In genomic region chr4:149750671-149751070, GRCm38 (mm10) we compare ENCODE assay signal across 19 mouse cellular contexts. TPM values are rescaled to one million over a fixed set of nuclear protein-coding genes. Genes with fewer than 3 reads are reported as not detected.
DNase-seq lines count a peak whose midpoint lies in the region; ATAC-seq lines count a peak whose summit lies in the region.
"Had no signal": no experiment of that assay in that cellular context is flagged by ENCODE, and none has a peak within 500 bp of the region (broad histone marks: within the 10 kb centered on the region; RNA-seq: fewer than 3 reads in every experiment).

No protein-coding gene starts in this region.

- 0 out of 2 replicates have a peak overlapping the region, but pooled peaks have one; percentile 19 for H3K27ac ChIP-seq in forebrain, embryonic 12.5 days
- no peak overlapping the region for H3K27ac ChIP-seq in forebrain, embryonic 14.5 days (ENCODE audit: low read depth, low read length)
- peak overlapping the region; percentile 1 for H3K27ac ChIP-seq in midbrain, embryonic 10.5 days (replicated peaks)
- H3K27ac ChIP-seq in midbrain, embryonic 16.5 days (ENCODE audit: low read length), result no peak overlapping the region
- H3K27ac ChIP-seq in embryonic facial prominence, embryonic 11.5 days (replicated peaks; ENCODE audit: low read depth, low read length), result no peak overlapping the region
- H3K27ac ChIP-seq: hindbrain, embryonic 12.5 days; hindbrain, postnatal 0 days had no signal

- 0 out of 2 replicates have a peak, but pooled peaks have one; percentile 53 for ATAC-seq in forebrain, embryonic 12.5 days (ENCODE audit: low FRiP score)
- no peak; the same call in 1 of the 2 replicates for ATAC-seq in forebrain, embryonic 14.5 days
- ATAC-seq in midbrain, embryonic 16.5 days, result no peak
- ATAC-seq in embryonic facial prominence, embryonic 11.5 days (replicated peaks; ENCODE audit: insufficient number of reproducible peaks, low FRiP score, low TSS enrichment, low read depth), result no peak
- ATAC-seq: hindbrain, postnatal 0 days had no signal

- no peak overlapping the region for H3K4me3 ChIP-seq in forebrain, embryonic 12.5 days (replicated peaks)
- no peak overlapping the region for H3K4me3 ChIP-seq in forebrain, embryonic 14.5 days (ENCODE audit: low read depth, low read length)
- H3K4me3 ChIP-seq in midbrain, embryonic 10.5 days, result no peak overlapping the region
- no peak overlapping the region for H3K4me3 ChIP-seq in midbrain, embryonic 16.5 days (ENCODE audit: low read depth, low read length)
- H3K4me3 ChIP-seq in embryonic facial prominence, embryonic 11.5 days (ENCODE audit: low read depth, low read length), result no peak overlapping the region
- H3K4me3 ChIP-seq: heart, embryonic 12.5 days; hindbrain, embryonic 12.5 days had no signal

- H3K4me2 ChIP-seq in forebrain, embryonic 12.5 days, result no peak overlapping the region
- no peak overlapping the region for H3K4me2 ChIP-seq in forebrain, embryonic 14.5 days (ENCODE audit: low read length)
- H3K4me2 ChIP-seq in midbrain, embryonic 16.5 days (ENCODE audit: low read length), result no peak overlapping the region
- H3K4me2 ChIP-seq in embryonic facial prominence, embryonic 11.5 days (ENCODE audit: low read depth, low read length), result no peak overlapping the region
- H3K4me2 ChIP-seq: heart, embryonic 12.5 days; hindbrain, embryonic 12.5 days had no signal

- DNase-seq in forebrain, embryonic 14.5 days (ENCODE audit: low spot score), result no peak
- peak; percentile 41 for DNase-seq in midbrain, embryonic 10.5 days (ENCODE audit: low spot score)
- DNase-seq in testis, postnatal 10 days (ENCODE audit: low spot score), result peak; percentile 31
- no peak for DNase-seq in testis, postnatal 14 days (ENCODE audit: low spot score)
- peak; percentile 24 for DNase-seq in embryonic facial prominence, embryonic 11.5 days (ENCODE audit: low spot score)
- no peak for DNase-seq in cerebellum, postnatal 4 days (ENCODE audit: low spot score in 2 of 2)
- DNase-seq: adrenal gland, postnatal 14 days; cerebellum, adult 18-20 months; cerebellum, adult 9-11 months; cerebellum, postnatal 36 days; embryo, embryonic 11 days; gastrocnemius, postnatal 36 days; heart, adult 18-20 months; kidney, adult 11 months had no signal

- H3K9me3 ChIP-seq in forebrain, embryonic 12.5 days, result no peaks in the 10 kb centered on the region
- H3K9me3 ChIP-seq in forebrain, embryonic 14.5 days (replicated peaks; ENCODE audit: control insufficient read depth, low read length), result no peaks in the 10 kb centered on the region
- no peaks in the 10 kb centered on the region for H3K9me3 ChIP-seq in midbrain, embryonic 10.5 days (replicated peaks)
- H3K9me3 ChIP-seq in midbrain, embryonic 16.5 days (replicated peaks; ENCODE audit: control insufficient read depth, low read length, poor library complexity, severe bottlenecking), result no peaks in the 10 kb centered on the region
- no peaks in the 10 kb centered on the region for H3K9me3 ChIP-seq in embryonic facial prominence, embryonic 11.5 days (replicated peaks; ENCODE audit: control insufficient read depth, low read length)
- H3K9me3 ChIP-seq: heart, embryonic 12.5 days; hindbrain, embryonic 12.5 days had no signal

- peaks cover 26% of the 10 kb centered on the region for H3K4me1 ChIP-seq in forebrain, embryonic 12.5 days
- H3K4me1 ChIP-seq in forebrain, embryonic 14.5 days (ENCODE audit: control insufficient read depth, insufficient read depth, low read length), result no peaks in the 10 kb centered on the region
- peaks cover 37% of the 10 kb centered on the region for H3K4me1 ChIP-seq in midbrain, embryonic 10.5 days
- H3K4me1 ChIP-seq in midbrain, embryonic 16.5 days (ENCODE audit: control insufficient read depth, insufficient read depth, low read length), result peaks cover 8% of the 10 kb centered on the region
- no peaks in the 10 kb centered on the region for H3K4me1 ChIP-seq in embryonic facial prominence, embryonic 11.5 days (ENCODE audit: control insufficient read depth, insufficient read depth, low read length)

- H3K9ac ChIP-seq in forebrain, embryonic 12.5 days, result no peak overlapping the region
- H3K9ac ChIP-seq in forebrain, embryonic 14.5 days (ENCODE audit: low read length), result no peak overlapping the region
- no peak overlapping the region for H3K9ac ChIP-seq in midbrain, embryonic 16.5 days (ENCODE audit: low read depth, low read length)
- no peak overlapping the region for H3K9ac ChIP-seq in embryonic facial prominence, embryonic 11.5 days (replicated peaks; ENCODE audit: low read length)
- H3K9ac ChIP-seq: heart, embryonic 12.5 days; hindbrain, embryonic 12.5 days had no signal

- peaks cover 3% of the 10 kb centered on the region for H3K27me3 ChIP-seq in forebrain, embryonic 12.5 days
- no peaks in the 10 kb centered on the region for H3K27me3 ChIP-seq in forebrain, embryonic 14.5 days (replicated peaks; ENCODE audit: control insufficient read depth, insufficient read depth, low read length)
- H3K27me3 ChIP-seq in midbrain, embryonic 10.5 days (ENCODE audit: low read depth, poor library complexity, severe bottlenecking), result peaks cover 23% of the 10 kb centered on the region
- H3K27me3 ChIP-seq in midbrain, embryonic 16.5 days (ENCODE audit: control insufficient read depth, insufficient read depth, low read depth, low read length), result no peaks in the 10 kb centered on the region
- H3K27me3 ChIP-seq in embryonic facial prominence, embryonic 11.5 days (ENCODE audit: control insufficient read depth, insufficient read depth, low read length), result no peaks in the 10 kb centered on the region
- H3K27me3 ChIP-seq: heart, embryonic 12.5 days; hindbrain, embryonic 12.5 days had no signal

- H3K36me3 ChIP-seq in forebrain, embryonic 12.5 days (replicated peaks), result 0 out of 2 replicates have a peak, but pooled peaks cover 7% of the 10 kb centered on the region
- H3K36me3 ChIP-seq in forebrain, embryonic 14.5 days (ENCODE audit: control insufficient read depth, insufficient read depth, low read length), result 0 out of 2 replicates have a peak, but pooled peaks cover 6% of the 10 kb centered on the region
- H3K36me3 ChIP-seq in midbrain, embryonic 10.5 days, result peaks cover 22% of the 10 kb centered on the region
- peaks cover 5% of the 10 kb centered on the region; the same call in 1 of the 2 replicates for H3K36me3 ChIP-seq in midbrain, embryonic 16.5 days (ENCODE audit: control insufficient read depth, insufficient read depth, low read length)
- no peaks in the 10 kb centered on the region for H3K36me3 ChIP-seq in embryonic facial prominence, embryonic 11.5 days (replicated peaks; ENCODE audit: control insufficient read depth, insufficient read depth, low read depth, low read length)

- WGBS in forebrain, embryonic 12.5 days, result 29% methylated on average over 5 of the region's 5 CpGs
- WGBS in forebrain, embryonic 14.5 days, result 29% methylated on average over 5 of the region's 5 CpGs
- 31% methylated on average over 5 of the region's 5 CpGs for WGBS in midbrain, embryonic 10.5 days
- 25% methylated on average over 5 of the region's 5 CpGs for WGBS in midbrain, embryonic 16.5 days
- WGBS in embryonic facial prominence, embryonic 11.5 days, result 48% methylated on average over 5 of the region's 5 CpGs

RNA-seq across cellular contexts. Expression of gene Tmem201, which starts 12.8 kb away (rescaled TPM):
- 39.4 and 41.0 TPM in 2 replicates for polyA plus RNA-seq in forebrain, embryonic 12.5 days (2016; fragmentation: Nextera tagmentation; extraction: Ambion mirVana)
- 20.4 and 24.9 TPM in 2 replicates for polyA plus RNA-seq in forebrain, embryonic 14.5 days (2014; fragmentation: Nextera tagmentation; extraction: Ambion mirVana)
- polyA plus RNA-seq in midbrain, embryonic 10.5 days (2016; fragmentation: Nextera tagmentation; extraction: Ambion mirVana), result 38.7 and 44.3 TPM in 2 replicates
- 46.3 and 47.8 TPM in 2 replicates for polyA plus RNA-seq in midbrain, embryonic 16.5 days (2015; fragmentation: Nextera tagmentation; extraction: Ambion mirVana)
- 17.5 and 19.8 TPM in 2 replicates for polyA plus RNA-seq in embryonic facial prominence, embryonic 11.5 days (2014; fragmentation: Nextera tagmentation; extraction: Ambion mirVana)

RNA-seq across cellular contexts. Expression of gene Slc25a33, which starts 23.4 kb away (rescaled TPM):
- polyA plus RNA-seq in forebrain, embryonic 12.5 days (2016; fragmentation: Nextera tagmentation; extraction: Ambion mirVana), result 12.1 and 12.6 TPM in 2 replicates
- 20.4 and 21.9 TPM in 2 replicates for polyA plus RNA-seq in forebrain, embryonic 14.5 days (2014; fragmentation: Nextera tagmentation; extraction: Ambion mirVana)
- 16.3 and 18.0 TPM in 2 replicates for polyA plus RNA-seq in midbrain, embryonic 10.5 days (2016; fragmentation: Nextera tagmentation; extraction: Ambion mirVana)
- polyA plus RNA-seq in midbrain, embryonic 16.5 days (2015; fragmentation: Nextera tagmentation; extraction: Ambion mirVana), result 28.8 and 29.1 TPM in 2 replicates
- 18.4 and 20.1 TPM in 2 replicates for polyA plus RNA-seq in embryonic facial prominence, embryonic 11.5 days (2014; fragmentation: Nextera tagmentation; extraction: Ambion mirVana)

RNA-seq across cellular contexts. Expression of gene Pik3cd, which starts 48.3 kb away (rescaled TPM):
- polyA plus RNA-seq in forebrain, embryonic 12.5 days (2016; fragmentation: Nextera tagmentation; extraction: Ambion mirVana), result 9.4 and 10.4 TPM in 2 replicates
- polyA plus RNA-seq in forebrain, embryonic 14.5 days (2014; fragmentation: Nextera tagmentation; extraction: Ambion mirVana), result 8.9 and 12.9 TPM in 2 replicates
- polyA plus RNA-seq in midbrain, embryonic 10.5 days (2016; fragmentation: Nextera tagmentation; extraction: Ambion mirVana), result 7.9 and 11.2 TPM in 2 replicates
- polyA plus RNA-seq in midbrain, embryonic 16.5 days (2015; fragmentation: Nextera tagmentation; extraction: Ambion mirVana), result 13.9 and 15.7 TPM in 2 replicates
- polyA plus RNA-seq in embryonic facial prominence, embryonic 11.5 days (2014; fragmentation: Nextera tagmentation; extraction: Ambion mirVana), result 4.2 and 4.5 TPM in 2 replicates

Comparison
In these comparisons a context has a peak if more than half of its experiments do, and no peak if none do; other contexts are left out.
1. H3K27ac ChIP-seq: peak in forebrain, embryonic 12.5 days (single experiment) and midbrain, embryonic 10.5 days (single experiment); none in forebrain, embryonic 14.5 days (single experiment), midbrain, embryonic 16.5 days (single experiment) and embryonic facial prominence, embryonic 11.5 days (single experiment).
2. DNase-seq: peak in midbrain, embryonic 10.5 days (single experiment), testis, postnatal 10 days (single experiment) and embryonic facial prominence, embryonic 11.5 days (single experiment); none in forebrain, embryonic 14.5 days (single experiment), testis, postnatal 14 days (single experiment) and cerebellum, postnatal 4 days (0 of 2).